Mouse (Mus musculus): ENCODE measurements around the gene Izumo1r.

Gene Izumo1r

DNA sequence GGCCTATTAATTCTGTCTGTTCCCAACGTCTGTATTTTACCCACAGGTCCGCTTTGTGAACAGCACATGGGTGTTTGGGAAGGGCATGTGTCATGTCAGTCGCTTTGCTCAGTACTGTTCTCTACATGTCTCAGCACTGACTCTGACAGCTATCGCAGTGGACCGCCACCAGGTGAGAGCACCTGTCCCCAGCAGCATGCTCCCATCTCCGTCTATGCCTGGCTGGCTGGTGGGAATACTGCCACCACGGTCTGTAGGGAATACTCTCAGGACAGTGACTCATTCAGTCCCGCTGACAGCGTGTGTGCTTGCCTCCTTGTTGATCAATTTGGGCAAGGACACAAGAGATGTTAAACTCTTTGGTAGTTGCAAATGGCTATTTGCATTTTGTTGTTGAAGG is 39.0 kb downstream of the Izumo1r start:
- no peak for DNase-seq

DNA sequence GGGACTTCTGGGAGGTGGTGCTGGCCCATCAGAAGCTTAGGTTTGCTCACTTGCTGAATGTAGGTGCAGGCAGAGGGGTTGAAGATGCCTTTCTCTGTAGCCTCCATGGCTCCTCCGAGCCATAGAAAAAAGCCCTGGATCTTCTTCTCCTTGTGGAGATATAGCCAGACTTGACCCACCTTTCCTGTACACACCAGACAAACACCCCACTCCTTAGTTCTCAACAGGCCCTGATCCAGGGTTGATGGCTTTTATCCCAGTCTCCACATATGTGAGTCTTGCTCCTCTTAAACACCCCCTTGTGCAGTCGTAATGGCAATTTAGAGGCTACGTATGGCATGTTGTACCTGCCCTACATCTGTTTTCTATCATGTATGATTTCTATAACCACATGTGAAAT is 40.6 kb downstream of the Izumo1r start:
- no peak for DNase-seq

DNA sequence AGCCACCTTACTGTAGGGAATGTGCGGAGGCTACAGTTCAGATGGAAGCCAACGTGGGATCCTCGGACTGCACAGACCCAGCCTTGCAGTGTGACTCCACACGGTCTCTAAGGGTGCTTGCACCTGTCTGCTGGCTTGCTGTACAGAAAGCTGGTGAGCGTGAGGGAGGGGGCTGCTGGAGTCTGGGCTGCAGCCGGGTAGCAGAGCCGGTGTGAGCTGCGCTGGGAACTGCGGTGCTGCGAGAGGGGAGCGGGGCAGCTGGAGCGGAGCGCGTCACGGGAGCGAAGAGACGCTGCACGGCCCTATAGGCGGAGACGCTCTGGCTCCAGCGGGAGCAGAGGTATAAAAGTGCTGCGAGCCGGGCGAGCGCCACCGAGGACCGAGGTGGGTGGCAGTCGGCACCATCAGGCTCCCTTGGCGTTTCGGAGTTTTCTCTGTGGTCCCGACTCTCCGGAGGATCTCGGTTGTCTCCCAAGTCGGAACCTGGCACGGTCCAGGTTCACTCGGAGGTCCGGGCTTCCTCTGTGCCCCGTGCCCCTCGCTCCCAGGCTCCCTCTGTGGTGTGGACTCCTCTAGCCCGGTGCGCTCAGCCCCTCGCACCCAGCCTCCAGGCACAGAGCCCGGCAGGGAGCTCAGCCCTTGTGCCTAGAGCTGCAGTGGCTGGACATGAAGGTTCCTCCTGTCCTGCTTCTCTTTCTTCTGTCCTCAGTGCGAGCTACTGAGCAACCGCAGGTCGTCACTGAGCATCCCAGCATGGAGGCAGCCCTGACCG is 43.7 kb downstream of the Izumo1r start, which contains the start of gene Gpr83:
Gpr83 (plus strand) TSS at position 343 of the 772 bp plus-strand sequence.
- DNase-seq, result no peak

DNA sequence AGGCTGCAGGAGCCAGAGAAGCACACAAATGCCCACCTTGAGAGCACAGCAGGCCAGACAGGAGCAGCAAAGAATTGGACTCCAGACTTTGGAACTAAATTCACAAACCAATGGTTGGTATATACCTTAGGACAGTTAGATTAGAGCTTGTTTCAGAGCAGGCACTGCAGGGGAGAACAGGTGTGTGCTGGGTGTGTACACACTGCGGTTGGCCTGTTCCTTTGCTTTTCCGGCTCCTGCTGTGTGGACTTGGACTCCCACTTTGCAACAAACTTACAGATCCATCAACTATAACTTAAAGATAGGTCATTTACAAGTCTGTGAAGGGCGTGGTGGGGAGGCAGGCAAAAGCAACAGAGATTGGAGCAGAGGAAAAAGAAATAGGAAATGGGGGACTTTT is 45.0 kb downstream of the Izumo1r start:
- DNase-seq, result no peak

DNA sequence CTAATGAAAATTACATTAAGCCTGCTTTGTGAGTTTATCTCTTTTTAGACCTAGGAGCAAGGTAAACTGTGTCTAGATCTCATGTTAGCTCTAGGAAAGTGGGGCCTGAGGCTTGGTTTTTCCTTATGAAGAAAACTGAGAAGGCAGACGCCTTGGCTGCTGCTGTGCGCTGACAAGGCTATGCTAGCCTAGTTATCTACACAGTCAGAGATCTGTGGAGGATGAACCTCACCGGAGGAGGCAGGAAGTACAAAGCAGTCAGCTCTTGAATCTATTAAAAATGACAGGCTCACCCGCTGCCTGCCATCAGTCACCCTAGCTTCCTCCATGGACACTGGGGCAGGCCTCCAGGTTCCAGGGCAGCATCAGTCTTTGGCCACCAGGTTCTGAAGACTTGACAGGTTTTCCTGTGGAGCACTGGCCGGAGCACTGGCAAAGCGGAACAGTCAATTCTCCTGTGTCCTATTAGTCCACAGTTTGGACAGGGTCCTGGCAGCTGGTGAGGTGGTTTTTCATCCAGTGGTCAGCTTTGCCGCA is 45.5 kb downstream of the Izumo1r start:
- no peak for DNase-seq

DNA sequence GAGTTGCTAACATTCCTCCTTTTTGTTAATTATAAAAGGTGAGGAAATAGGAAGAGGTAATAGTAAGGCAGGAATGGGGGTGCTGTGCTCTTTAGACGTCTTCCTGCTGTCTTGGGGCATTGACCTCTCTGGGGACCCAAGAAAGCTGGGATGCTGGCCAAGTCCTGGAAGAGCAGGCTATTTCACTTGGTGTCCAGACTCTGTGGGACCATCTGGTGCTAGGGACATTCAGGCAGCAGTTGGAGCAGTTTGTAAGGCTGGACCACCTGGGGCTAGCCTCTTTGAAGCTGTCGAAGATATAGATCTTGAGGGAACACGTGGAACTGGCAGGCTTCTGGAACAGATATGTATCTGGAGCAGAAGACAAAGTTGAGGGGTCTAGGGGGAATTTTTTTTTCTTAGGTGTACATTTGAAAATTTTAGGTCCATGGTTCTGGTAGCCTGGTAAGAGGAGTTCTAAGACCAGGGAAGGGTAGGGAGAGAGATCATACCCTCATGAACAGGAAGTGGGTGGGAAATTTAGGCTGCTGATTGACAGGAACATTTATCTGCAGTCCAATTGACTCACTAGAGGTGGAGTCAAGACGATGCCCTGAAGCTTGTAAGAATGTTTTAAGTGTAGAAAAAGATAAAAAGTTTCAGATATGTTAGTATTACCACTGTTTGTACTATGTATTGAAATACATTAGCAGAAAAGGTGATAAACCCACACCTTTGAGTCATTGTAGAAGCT is 46.7 kb downstream of the Izumo1r start:
- DNase-seq, result no peak

DNA sequence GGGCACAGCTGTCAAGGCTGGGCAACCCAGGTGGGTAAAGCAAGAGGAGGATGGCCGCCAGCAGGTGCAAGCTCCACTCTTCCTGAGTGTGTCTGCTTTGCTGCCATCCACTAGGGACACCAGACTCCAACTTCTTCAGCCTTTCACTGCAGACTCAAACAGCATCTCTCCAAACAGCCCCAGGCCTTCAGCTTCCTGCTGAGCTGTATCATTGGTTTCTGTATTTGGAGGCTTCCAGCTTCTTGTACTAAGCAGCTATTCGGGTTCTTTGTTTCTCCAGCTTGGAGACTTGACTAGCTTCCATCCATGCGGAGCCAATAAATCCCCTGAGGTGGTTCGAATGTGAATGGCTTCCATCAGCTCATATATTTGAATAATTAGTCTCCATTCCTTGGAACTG is 49.2 kb downstream of the Izumo1r start:
- DNase-seq, result no peak

DNA sequence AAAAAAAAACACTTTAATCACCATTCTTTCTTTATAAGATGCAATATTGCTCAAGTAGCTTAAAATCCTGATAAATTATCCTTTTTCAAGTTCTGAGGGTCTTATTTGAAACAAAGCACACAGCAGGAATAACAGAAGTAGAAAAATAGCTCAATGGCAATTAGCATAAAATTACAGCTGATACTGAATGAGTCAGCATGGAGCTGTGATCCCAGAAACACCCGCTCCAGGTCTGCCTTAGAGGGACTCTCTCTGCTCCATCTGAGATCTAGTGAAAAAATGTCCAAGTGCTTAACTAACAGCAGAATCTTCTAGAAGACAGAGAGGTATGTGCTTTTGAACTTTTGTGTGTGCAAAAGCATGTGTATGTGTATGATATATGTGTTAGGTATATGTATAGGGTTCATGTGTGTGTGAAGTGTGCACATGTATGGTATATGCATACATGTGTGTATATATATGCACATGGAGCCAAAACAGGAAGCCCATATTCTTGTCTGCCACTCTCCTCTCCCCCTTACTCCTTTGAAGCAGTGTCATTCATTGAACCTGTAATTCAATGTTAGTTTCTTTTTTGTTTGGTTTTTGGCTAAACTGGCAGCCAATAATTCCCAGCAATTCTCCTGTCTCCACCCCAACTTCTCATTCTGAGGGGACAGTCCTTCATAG is 55.3 kb downstream of the Izumo1r start:
- DNase-seq, result no peak

DNA sequence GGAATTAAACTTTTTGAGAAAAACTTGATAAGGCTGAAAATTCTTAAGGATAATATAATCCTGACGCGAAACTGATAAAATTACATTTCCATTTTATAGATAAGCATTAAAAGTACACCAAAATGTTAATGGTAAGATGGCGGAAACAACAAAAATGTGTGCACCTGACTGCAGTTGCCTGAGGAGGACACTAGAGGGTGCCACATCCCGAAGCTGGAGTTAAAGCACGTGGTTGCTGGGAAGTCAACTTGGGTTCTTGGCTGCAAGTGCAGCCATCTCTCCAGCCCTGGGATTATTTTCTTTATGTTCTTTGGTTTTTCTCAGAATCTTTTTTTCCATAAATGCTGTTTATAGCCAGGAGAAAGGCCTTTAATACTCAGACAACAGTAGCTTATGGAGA is 57.3 kb downstream of the Izumo1r start:
- DNase-seq, result no peak

DNA sequence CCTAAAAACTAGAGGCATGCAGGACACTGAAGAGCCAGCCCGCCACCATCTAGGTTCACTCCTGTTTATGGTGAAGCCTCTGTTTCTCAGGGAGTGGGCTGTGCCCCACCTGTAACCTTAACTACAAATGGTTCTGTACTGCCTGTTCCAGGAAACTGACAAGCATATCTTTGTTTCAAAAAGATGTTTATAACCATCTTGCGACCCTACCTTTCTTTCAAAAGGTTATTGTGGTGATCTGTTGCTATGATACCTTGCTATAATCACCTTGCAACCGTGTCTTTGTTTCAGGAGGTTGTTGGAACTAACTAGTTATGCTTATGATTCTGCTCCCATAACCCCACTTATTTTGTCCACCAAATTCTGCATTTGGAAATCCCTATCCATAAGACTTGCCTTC is 59.8 kb downstream of the Izumo1r start:
- no peak for DNase-seq

DNA sequence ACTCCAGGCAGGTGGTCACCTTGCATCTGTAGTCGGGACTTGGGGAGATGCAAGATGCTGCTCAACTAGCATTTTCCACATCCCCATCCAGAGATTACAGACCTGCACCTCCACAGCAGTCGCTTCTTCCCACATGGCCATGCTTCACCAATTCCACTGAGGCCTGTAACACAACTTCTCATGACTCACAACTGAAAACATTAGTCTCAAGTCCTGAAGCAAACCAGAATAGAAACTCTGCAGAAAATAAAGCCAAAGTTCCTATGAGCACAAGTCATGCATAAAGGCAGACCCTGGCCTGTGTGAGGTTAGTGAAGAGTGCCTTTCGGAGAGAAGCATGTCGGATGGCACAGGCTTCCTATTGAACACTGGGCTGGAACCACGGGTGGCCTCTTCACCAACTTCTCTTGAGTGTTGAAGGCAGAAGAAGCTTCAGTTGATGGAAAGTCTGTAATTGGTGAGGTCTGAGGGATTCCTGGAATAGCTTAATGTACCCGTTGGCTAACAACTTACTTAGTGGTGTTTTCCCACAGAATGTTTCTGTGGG is 60.4 kb downstream of the Izumo1r start:
- no peak for DNase-seq

DNA sequence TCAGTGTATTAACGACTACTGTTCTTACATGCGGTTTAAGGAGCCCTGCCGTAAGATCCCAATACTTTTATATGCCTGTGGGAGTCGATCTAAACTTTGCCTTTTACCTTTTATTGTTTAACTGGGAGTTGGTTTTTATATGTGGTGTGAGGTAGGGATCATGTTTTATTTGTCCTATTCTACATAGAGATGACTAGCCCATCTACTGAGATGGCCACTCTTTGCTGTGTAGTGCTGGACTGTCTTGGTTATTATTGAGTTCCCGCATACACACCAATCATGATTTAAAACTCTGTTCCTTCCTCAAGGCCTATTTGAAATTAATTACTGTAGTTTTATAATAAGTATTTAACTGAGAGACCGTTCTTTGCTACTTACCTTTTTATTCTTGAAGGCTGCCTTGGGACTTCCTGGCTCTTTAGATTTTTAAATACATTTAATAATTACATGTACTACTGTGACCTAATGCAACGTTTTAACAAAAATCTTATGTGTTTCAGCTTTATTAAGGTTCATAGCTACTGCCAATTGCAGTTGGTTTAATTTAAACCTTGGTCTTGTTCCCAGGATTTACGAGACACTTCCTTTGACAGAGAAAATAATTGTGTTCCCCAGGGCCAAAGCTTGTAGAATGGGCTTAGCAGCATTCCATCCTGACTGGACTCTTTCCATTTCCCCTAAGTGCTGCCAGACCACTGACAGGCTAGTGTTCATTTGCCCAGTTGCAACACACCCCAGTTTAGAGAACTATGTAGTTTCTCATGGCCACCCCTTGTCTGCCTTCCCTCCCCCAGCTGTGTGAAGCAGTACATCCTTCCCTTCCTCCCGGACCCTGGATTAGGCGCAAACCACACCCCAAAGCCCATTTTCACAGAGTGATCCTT is 61.6 kb downstream of the Izumo1r start:
- DNase-seq, result no peak

DNA sequence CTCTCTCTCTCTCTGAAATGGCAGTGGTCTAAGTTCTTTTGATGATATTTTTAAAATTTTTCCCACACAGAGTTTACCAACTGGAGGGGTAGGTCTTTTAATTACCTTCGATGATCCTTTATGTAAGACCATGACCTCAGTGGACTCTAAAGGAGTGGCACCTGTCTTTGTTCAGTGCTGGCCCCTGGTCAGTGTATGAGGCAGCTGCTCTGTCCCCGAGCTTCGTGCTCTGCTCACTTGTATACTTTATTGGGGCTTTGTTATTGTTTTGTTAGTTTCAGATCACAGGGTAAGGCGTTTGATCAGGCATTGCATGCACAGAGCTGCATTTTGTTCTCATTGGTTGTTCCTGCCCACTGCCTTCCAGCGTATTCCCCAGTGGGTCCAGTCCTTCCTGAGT is 63.8 kb downstream of the Izumo1r start:
- DNase-seq, result no peak

DNA sequence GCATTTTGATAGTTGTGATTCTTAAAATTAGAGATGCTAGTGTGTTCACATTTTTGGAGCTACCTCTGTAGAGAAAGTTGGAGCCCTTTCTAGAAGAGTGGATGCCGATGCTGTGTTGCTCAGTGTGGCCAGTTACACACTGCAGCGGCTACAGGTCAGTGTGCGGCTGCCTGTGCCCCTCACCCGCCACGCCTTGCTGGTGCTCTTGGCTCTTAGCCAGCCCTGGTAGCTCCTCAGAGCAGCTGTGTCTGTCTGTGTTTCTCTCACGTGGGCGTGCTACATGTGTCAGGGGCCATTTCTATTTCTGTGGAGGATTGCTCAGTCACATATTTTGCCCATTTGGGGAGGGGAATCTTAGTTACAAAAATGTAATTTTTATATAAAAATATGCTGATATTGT is 64.2 kb downstream of the Izumo1r start:
- DNase-seq, result no peak
